25 mouse cellular contexts compared by ENCODE assay signal in the genomic region with DNA sequence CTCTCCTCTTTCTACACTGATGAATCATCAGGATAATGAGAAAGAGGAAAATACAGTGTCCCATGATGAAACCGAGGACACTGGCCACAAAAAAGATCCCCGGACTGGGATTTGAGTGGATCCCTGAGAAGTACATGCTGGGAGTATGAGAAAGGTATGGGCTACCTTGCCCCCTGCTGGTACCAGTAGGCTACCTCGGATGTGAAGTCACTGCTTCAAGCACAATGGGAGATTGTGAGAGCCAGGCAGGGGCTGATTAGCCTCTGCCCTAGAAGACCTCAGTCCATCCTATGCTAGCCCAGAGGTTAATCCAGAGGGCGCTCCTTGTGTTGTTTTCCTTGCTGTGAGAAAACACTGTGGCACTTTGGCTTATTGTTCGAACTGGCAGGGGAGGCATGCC. TPM values are rescaled to one million over a fixed set of nuclear protein-coding genes. Genes with fewer than 3 reads are reported as not detected.
DNase-seq lines count a peak whose midpoint lies in the region; ATAC-seq and TF ChIP-seq lines count a peak whose summit lies in the region.
"Had no signal": no experiment of that assay in that cellular context is flagged by ENCODE, and none has a peak within 500 bp of the region (broad histone marks: within the 10 kb centered on the region; RNA-seq: fewer than 3 reads in every experiment).

No protein-coding gene starts in this region.

- H3K79me2 ChIP-seq in heart, adult 2 months (replicated peaks; ENCODE audit: control insufficient read depth, insufficient read depth, low read length): no peaks in the 10 kb centered on the region

- no peak for ATAC-seq in lung, embryonic 14.5 days (ENCODE audit: insufficient read depth)
- no peak for ATAC-seq in lung, postnatal 0 days
- ATAC-seq: activated CD4-positive, CD25-positive, alpha-beta regulatory T cell, adult 4 months; forebrain, embryonic 16.5 days; intestine, embryonic 15.5 days had no signal

- no peak overlapping the region for H3K4me3 ChIP-seq in heart, adult 2 months
- no peak overlapping the region for H3K4me3 ChIP-seq in lung, embryonic 14.5 days (ENCODE audit: low read depth, low read length)
- no peak overlapping the region for H3K4me3 ChIP-seq in lung, postnatal 0 days (ENCODE audit: low read depth, low read length)
- H3K4me3 ChIP-seq: embryonic facial prominence, embryonic 15.5 days; intestine, embryonic 15.5 days; lung, embryonic 15.5 days; midbrain, embryonic 12.5 days; neural tube, embryonic 13.5 days; stomach, embryonic 15.5 days had no signal

- no peak for TF ChIP-seq EP300 in heart, adult 2 months (IDR thresholded peaks at IDR 0.05; ENCODE audit: insufficient read depth, low read depth, low read length)
- TF ChIP-seq EP300 in lung, postnatal 0 days (IDR thresholded peaks at IDR 0.05): no peak

- no peak overlapping the region for H3K9ac ChIP-seq in heart, adult 2 months (ENCODE audit: low read depth, low read length)
- no peak overlapping the region for H3K9ac ChIP-seq in lung, embryonic 14.5 days
- no peak overlapping the region for H3K9ac ChIP-seq in lung, postnatal 0 days (replicated peaks; ENCODE audit: low read depth)
- H3K9ac ChIP-seq: embryonic facial prominence, embryonic 15.5 days; hindbrain, embryonic 14.5 days; intestine, embryonic 15.5 days; lung, embryonic 15.5 days; midbrain, embryonic 12.5 days; neural tube, embryonic 13.5 days; stomach, embryonic 15.5 days had no signal

- H3K9me3 ChIP-seq in lung, embryonic 14.5 days (ENCODE audit: low read depth, low read length): no peaks in the 10 kb centered on the region
- H3K9me3 ChIP-seq in lung, postnatal 0 days (ENCODE audit: low read length): no peaks in the 10 kb centered on the region
- H3K9me3 ChIP-seq: embryonic facial prominence, embryonic 15.5 days; intestine, embryonic 15.5 days; lung, embryonic 15.5 days; midbrain, embryonic 12.5 days; neural tube, embryonic 13.5 days; stomach, embryonic 15.5 days had no signal

- no peak overlapping the region for H3K27ac ChIP-seq in heart, adult 2 months
- H3K27ac ChIP-seq in lung, embryonic 14.5 days (ENCODE audit: low read depth): no peak overlapping the region
- H3K27ac ChIP-seq in lung, postnatal 0 days (ENCODE audit: low read length): no peak overlapping the region
- H3K27ac ChIP-seq: embryonic facial prominence, embryonic 15.5 days; hindbrain, embryonic 14.5 days; intestine, embryonic 15.5 days; lung, embryonic 15.5 days; macrophage; midbrain, embryonic 12.5 days; neural tube, embryonic 13.5 days; stomach, embryonic 15.5 days had no signal

- no peaks in the 10 kb centered on the region for H3K4me1 ChIP-seq in heart, adult 2 months (ENCODE audit: control insufficient read depth, insufficient read depth, low read length)
- no peaks in the 10 kb centered on the region for H3K4me1 ChIP-seq in lung, embryonic 14.5 days (ENCODE audit: insufficient read depth)
- no peaks in the 10 kb centered on the region for H3K4me1 ChIP-seq in lung, postnatal 0 days (ENCODE audit: insufficient read depth, low read depth, low read length)
- H3K4me1 ChIP-seq: embryonic facial prominence, embryonic 15.5 days; intestine, embryonic 15.5 days; lung, embryonic 15.5 days; midbrain, embryonic 12.5 days; neural tube, embryonic 13.5 days; stomach, embryonic 15.5 days had no signal

- no peak for DNase-seq in heart, adult 2 months
- no peak for DNase-seq in heart, postnatal 4 days
- DNase-seq in lung, embryonic 14.5 days: no peak
- no peak for DNase-seq in lung, postnatal 0 days (ENCODE audit: low spot score)
- peak; percentile 15 for DNase-seq in ZHBTc4 (ENCODE audit: low read depth, low spot score)
- DNase-seq in spleen, postnatal 36 days (ENCODE audit: low spot score in 2 of 2): no peak
- no peak for DNase-seq in right cerebral cortex, adult 2 months (ENCODE audit: low spot score in 2 of 2)
- DNase-seq: adrenal gland, postnatal 14 days; cerebellum, adult 11-12 months; cerebellum, postnatal 14 days; heart, postnatal 14 days; left cerebral cortex, postnatal 4 days; right cerebral cortex, adult 18-20 months; thymus, postnatal 14 days had no signal

- TF ChIP-seq CTCF in heart, adult 2 months (IDR thresholded peaks at IDR 0.05): 0 out of 2 replicates have a peak, but pooled peaks have one; percentile 6
- TF ChIP-seq CTCF in lung, embryonic 14.5 days (IDR thresholded peaks at IDR 0.05; ENCODE audit: low read depth): 0 out of 2 replicates have a peak, but pooled peaks have one; percentile 13
- no peak for TF ChIP-seq CTCF in lung, postnatal 0 days (IDR thresholded peaks at IDR 0.05)

- intact Hi-C loops in heart, adult 2 months (cut with DNase I): no loop called here

- no peak overlapping the region for H3K4me2 ChIP-seq in lung, embryonic 14.5 days
- H3K4me2 ChIP-seq in lung, postnatal 0 days (replicated peaks; ENCODE audit: low read depth, low read length): no peak overlapping the region
- H3K4me2 ChIP-seq: embryonic facial prominence, embryonic 15.5 days; heart, embryonic 11.5 days; hindbrain, embryonic 14.5 days; intestine, embryonic 15.5 days; lung, embryonic 15.5 days; midbrain, embryonic 12.5 days; neural tube, embryonic 13.5 days; stomach, embryonic 15.5 days had no signal

- TF ChIP-seq POLR2A in heart, adult 2 months (IDR thresholded peaks at IDR 0.05; ENCODE audit: insufficient read depth, low read depth, low read length): no peak

- 56% methylated on average over 5 of the region's 5 CpGs for WGBS in heart, adult 2 months
- WGBS in lung, embryonic 14.5 days: 59% methylated on average over 5 of the region's 5 CpGs
- WGBS in lung, postnatal 0 days: 48% methylated on average over 5 of the region's 5 CpGs

- no peaks in the 10 kb centered on the region for H3K27me3 ChIP-seq in heart, adult 2 months (ENCODE audit: control insufficient read depth, insufficient read depth, low read length)
- no peaks in the 10 kb centered on the region for H3K27me3 ChIP-seq in lung, embryonic 14.5 days (ENCODE audit: insufficient read depth, low read length)
- no peaks in the 10 kb centered on the region for H3K27me3 ChIP-seq in lung, postnatal 0 days (replicated peaks; ENCODE audit: insufficient read depth, low read length)
- H3K27me3 ChIP-seq: embryonic facial prominence, embryonic 15.5 days; intestine, embryonic 15.5 days; lung, embryonic 15.5 days; midbrain, embryonic 12.5 days; neural tube, embryonic 13.5 days; stomach, embryonic 15.5 days had no signal

- no peaks in the 10 kb centered on the region for H3K36me3 ChIP-seq in heart, adult 2 months (ENCODE audit: control insufficient read depth, insufficient read depth, low read length)
- no peaks in the 10 kb centered on the region for H3K36me3 ChIP-seq in lung, embryonic 14.5 days (ENCODE audit: insufficient read depth)
- H3K36me3 ChIP-seq in lung, postnatal 0 days (ENCODE audit: insufficient read depth, low read length): no peaks in the 10 kb centered on the region
- H3K36me3 ChIP-seq: embryonic facial prominence, embryonic 15.5 days; intestine, embryonic 15.5 days; lung, embryonic 15.5 days; midbrain, embryonic 12.5 days; neural tube, embryonic 13.5 days; stomach, embryonic 15.5 days had no signal

RNA-seq across cellular contexts. Expression of a gene that starts 50.5 kb away (rescaled TPM):
- total RNA-seq in heart, adult 2 months (2021): 10 to 100 TPM; 21.9 to 25.7 TPM
- 20.8 and 30.1 TPM in 2 replicates for polyA plus RNA-seq in heart, adult 2 months (2012; rRNA removed)
- 10 to 100 TPM; 26.1 TPM for total RNA-seq in heart, postnatal 4 days (2021)
- 31.3 and 33.4 TPM in 2 replicates for polyA plus RNA-seq in lung, embryonic 14.5 days (2014; fragmentation: Nextera tagmentation; extraction: Ambion mirVana)
- polyA plus RNA-seq in lung, postnatal 0 days (2015; fragmentation: Nextera tagmentation; extraction: Ambion mirVana): 28.5 and 29.2 TPM in 2 replicates

RNA-seq across cellular contexts. Expression of a gene that starts 59.9 kb away (rescaled TPM):
- total RNA-seq in heart, adult 2 months (2021): 10 to 100 TPM; 15.7 to 16.3 TPM
- 2.7 and 4.3 TPM in 2 replicates for polyA plus RNA-seq in heart, adult 2 months (2012; rRNA removed)
- 1 to 10 TPM; 1.2 to 1.7 TPM for total RNA-seq in heart, postnatal 4 days (2021)
- polyA plus RNA-seq in lung, embryonic 14.5 days (2014; fragmentation: Nextera tagmentation; extraction: Ambion mirVana): 0.07 TPM in 1 of 2 replicates, not detected in the other
- polyA plus RNA-seq in lung, postnatal 0 days (2015; fragmentation: Nextera tagmentation; extraction: Ambion mirVana): 0.77 and 0.78 TPM in 2 replicates
- polyA plus RNA-seq: activated CD4-positive, CD25-positive, alpha-beta regulatory T cell, adult 4 months; heart, embryonic 11.5 days had no signal
